Mouse (Mus musculus): ENCODE measurements around the gene C330007P06Rik. TPM values are rescaled to one million over a fixed set of nuclear protein-coding genes. Genes with fewer than 3 reads are reported as not detected.

The C330007P06Rik gene
- polyA plus RNA-seq, 1 experiment from 2014 or later, result 9.2 TPM

- DNase-seq (peak; percentile 88), ATAC-seq (peak; percentile 75)
- Histone ChIP-seq H3K27ac (ENCODE audit: low read depth) (peak overlapping the region; percentile 96), H3K4me2 (ENCODE audit: low read depth, low read length) (peak overlapping the region; percentile 71), H3K4me3 (ENCODE audit: low read depth, low read length) (peak overlapping the region; percentile 77), H3K27me3 (ENCODE audit: insufficient read depth, low read length) (no peaks in the 10 kb centered on the region), H3K9me3 (ENCODE audit: low read length) (no peaks in the 10 kb centered on the region), H3K4me1 (ENCODE audit: insufficient read depth) (no peaks in the 10 kb centered on the region), H3K9ac (replicated peaks) (peak overlapping the region; percentile 89), H3K36me3 (replicated peaks; ENCODE audit: insufficient read depth, low read length) (peaks cover 11% of the 10 kb centered on the region)
- WGBS (ENCODE audit: insufficient replicate concordance), result 19% methylated on average over 40 of the region's 41 CpGs
- TF ChIP-seq CTCF (IDR thresholded peaks at IDR 0.05; ENCODE audit: low read depth), result peak; percentile 87
- no peak for TF ChIP-seq EP300 (IDR thresholded peaks at IDR 0.05; ENCODE audit: low read depth)
These were observed 77.7 kb downstream of the C330007P06Rik start for GRCm38 (mm10) chrX:36796163-36796581.

DNA sequence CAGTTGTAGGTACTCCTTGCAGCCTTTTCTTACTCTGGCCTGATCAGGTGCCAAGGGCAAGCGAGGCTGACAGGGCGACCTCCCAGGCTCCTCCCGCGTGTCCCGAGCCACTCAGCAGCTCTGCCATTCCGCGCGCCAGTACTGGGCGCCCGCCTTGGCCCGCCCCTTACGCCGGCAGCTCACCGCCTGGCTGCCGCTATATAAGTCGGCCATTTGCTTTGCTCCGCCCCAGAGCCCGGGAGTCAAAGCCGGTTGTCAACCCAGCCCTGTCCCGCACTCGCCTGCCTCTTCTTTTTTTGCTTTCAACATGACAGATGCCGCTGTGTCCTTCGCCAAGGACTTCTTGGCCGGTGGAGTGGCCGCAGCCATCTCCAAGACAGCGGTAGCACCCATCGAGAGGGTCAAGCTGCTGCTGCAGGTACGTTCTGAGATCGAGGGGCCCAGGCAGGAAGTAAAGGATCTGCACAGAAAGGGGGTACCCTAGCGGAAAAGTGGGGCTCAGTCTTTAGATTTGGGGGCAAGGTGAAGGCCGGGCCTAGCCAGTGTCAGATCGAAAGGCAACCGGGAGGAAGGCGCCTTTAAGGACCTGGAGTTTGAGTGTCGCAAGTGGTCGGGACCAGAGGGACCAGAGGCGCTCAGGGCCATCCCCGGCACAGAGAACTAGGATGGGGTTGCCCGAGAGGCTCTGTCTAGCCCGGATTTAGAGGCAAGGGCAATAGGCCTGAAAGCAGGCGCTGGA is 78.3 kb downstream of the C330007P06Rik start, which contains the start of gene Slc25a5:
Slc25a5 (plus strand) TSS at position 228 of the 739 bp plus-strand sequence.
- Histone ChIP-seq H3K27me3 (ENCODE audit: insufficient read depth, low read length) (no peaks in the 10 kb centered on the region), H3K4me3 (ENCODE audit: low read depth, low read length) (peak within 1 kb of the TSS; percentile 77), H3K9me3 (ENCODE audit: low read length) (no peaks in the 10 kb centered on the region), H3K36me3 (replicated peaks; ENCODE audit: insufficient read depth, low read length) (peaks cover 11% of the 10 kb centered on the region), H3K9ac (replicated peaks) (peak within 1 kb of the TSS; percentile 89), H3K27ac (ENCODE audit: low read depth) (peak within 1 kb of the TSS; percentile 96), H3K4me2 (ENCODE audit: low read depth, low read length) (peak within 1 kb of the TSS; percentile 71), H3K4me1 (ENCODE audit: insufficient read depth) (no peaks in the 10 kb centered on the region)
- DNase-seq (peak; percentile 88), ATAC-seq (peak; percentile 89)
- WGBS (ENCODE audit: insufficient replicate concordance), result 22% methylated on average over 40 of the region's 41 CpGs
- no peak for TF ChIP-seq EP300 (IDR thresholded peaks at IDR 0.05; ENCODE audit: low read depth)
- no peak for TF ChIP-seq CTCF (IDR thresholded peaks at IDR 0.05; ENCODE audit: low read depth)

GRCm38 (mm10) chrX:36794571-36794970 is 79.3 kb downstream of the C330007P06Rik start:
- DNase-seq (no peak), ATAC-seq (no peak)
- Histone ChIP-seq H3K4me3 (ENCODE audit: low read depth, low read length) (no peak overlapping the region), H3K27ac (ENCODE audit: low read depth) (no peak overlapping the region), H3K4me2 (ENCODE audit: low read depth, low read length) (no peak overlapping the region), H3K27me3 (ENCODE audit: insufficient read depth, low read length) (no peaks in the 10 kb centered on the region), H3K9ac (replicated peaks) (no peak overlapping the region), H3K36me3 (replicated peaks; ENCODE audit: insufficient read depth, low read length) (peaks cover 11% of the 10 kb centered on the region), H3K4me1 (ENCODE audit: insufficient read depth) (no peaks in the 10 kb centered on the region), H3K9me3 (ENCODE audit: low read length) (no peaks in the 10 kb centered on the region)
- TF ChIP-seq EP300 (IDR thresholded peaks at IDR 0.05; ENCODE audit: low read depth) (no peak), CTCF (IDR thresholded peaks at IDR 0.05; ENCODE audit: low read depth) (no peak)
- WGBS (ENCODE audit: insufficient replicate concordance), result 72% methylated on average over 5 of the region's 5 CpGs

GRCm38 (mm10) chrX:36789360-36789759 is 84.6 kb downstream of the C330007P06Rik start:
- Histone ChIP-seq H3K36me3 (replicated peaks; ENCODE audit: insufficient read depth, low read length) (no peaks in the 10 kb centered on the region), H3K9ac (replicated peaks) (no peak overlapping the region), H3K9me3 (ENCODE audit: low read length) (no peaks in the 10 kb centered on the region), H3K27ac (ENCODE audit: low read depth) (no peak overlapping the region), H3K4me2 (ENCODE audit: low read depth, low read length) (no peak overlapping the region), H3K4me3 (ENCODE audit: low read depth, low read length) (no peak overlapping the region), H3K4me1 (ENCODE audit: insufficient read depth) (no peaks in the 10 kb centered on the region), H3K27me3 (ENCODE audit: insufficient read depth, low read length) (no peaks in the 10 kb centered on the region)
- WGBS (ENCODE audit: insufficient replicate concordance), result 56% methylated on average over 4 of the region's 4 CpGs
- ATAC-seq, result no peak
- DNase-seq, result no peak
- no peak for TF ChIP-seq EP300 (IDR thresholded peaks at IDR 0.05; ENCODE audit: low read depth)
- TF ChIP-seq CTCF (IDR thresholded peaks at IDR 0.05; ENCODE audit: low read depth), result no peak

DNA sequence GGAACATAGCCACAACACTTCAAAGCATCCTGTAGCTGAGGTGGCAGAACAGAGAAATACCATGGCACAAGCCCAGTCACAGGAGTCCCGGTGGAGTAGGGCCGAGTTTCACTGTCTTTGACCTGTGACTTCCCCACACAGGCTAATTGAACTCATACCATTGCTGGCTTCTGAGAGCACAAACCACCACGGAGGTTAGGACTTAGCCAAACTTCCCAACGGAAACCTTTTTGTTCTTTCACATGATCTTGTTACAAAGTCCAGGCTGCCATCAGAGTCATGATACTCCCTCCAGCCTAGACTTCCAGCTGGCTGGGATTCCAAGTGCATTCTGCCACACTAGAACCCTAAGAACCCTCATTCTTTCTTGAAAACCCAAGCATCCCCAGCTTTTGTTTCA is 96.2 kb downstream of the C330007P06Rik start:
- 76% methylated on average over 4 of the region's 4 CpGs for WGBS (ENCODE audit: insufficient replicate concordance)
- Histone ChIP-seq H3K27me3 (ENCODE audit: insufficient read depth, low read length) (no peaks in the 10 kb centered on the region), H3K27ac (ENCODE audit: low read depth) (no peak overlapping the region), H3K4me2 (ENCODE audit: low read depth, low read length) (no peak overlapping the region), H3K4me3 (ENCODE audit: low read depth, low read length) (no peak overlapping the region), H3K9ac (replicated peaks) (no peak overlapping the region), H3K9me3 (ENCODE audit: low read length) (no peaks in the 10 kb centered on the region), H3K36me3 (replicated peaks; ENCODE audit: insufficient read depth, low read length) (no peaks in the 10 kb centered on the region), H3K4me1 (ENCODE audit: insufficient read depth) (no peaks in the 10 kb centered on the region)
- no peak for TF ChIP-seq CTCF (IDR thresholded peaks at IDR 0.05; ENCODE audit: low read depth)
- no peak for TF ChIP-seq EP300 (IDR thresholded peaks at IDR 0.05; ENCODE audit: low read depth)
- ATAC-seq (no peak), DNase-seq (no peak)

- WGBS (ENCODE audit: insufficient replicate concordance), result 81% methylated on average over 5 of the region's 5 CpGs
- no peak for DNase-seq
- Histone ChIP-seq H3K36me3 (replicated peaks; ENCODE audit: insufficient read depth, low read length) (no peaks in the 10 kb centered on the region), H3K9ac (replicated peaks) (no peak overlapping the region), H3K4me1 (ENCODE audit: insufficient read depth) (no peaks in the 10 kb centered on the region), H3K9me3 (ENCODE audit: low read length) (no peaks in the 10 kb centered on the region), H3K27me3 (ENCODE audit: insufficient read depth, low read length) (no peaks in the 10 kb centered on the region), H3K4me2 (ENCODE audit: low read depth, low read length) (no peak overlapping the region), H3K27ac (ENCODE audit: low read depth) (no peak overlapping the region), H3K4me3 (ENCODE audit: low read depth, low read length) (no peak overlapping the region)
- TF ChIP-seq CTCF (IDR thresholded peaks at IDR 0.05; ENCODE audit: low read depth), result no peak
- no peak for TF ChIP-seq EP300 (IDR thresholded peaks at IDR 0.05; ENCODE audit: low read depth)
- ATAC-seq, result no peak
These were observed 98.4 kb downstream of the C330007P06Rik start for GRCm38 (mm10) chrX:36775520-36775919.

Other genes starting within 250 kb of the C330007P06Rik start
- gene Akap17b, start 228.7 kb downstream of the C330007P06Rik start, polyA plus RNA-seq (2015; fragmentation: Nextera tagmentation; extraction: Ambion mirVana), result 0.51 and 0.75 TPM in 2 replicates
- gene Slc25a43, start 130.5 kb downstream of the C330007P06Rik start, polyA plus RNA-seq (2015; fragmentation: Nextera tagmentation; extraction: Ambion mirVana), result 0.41 and 0.69 TPM in 2 replicates
- 703 and 719 TPM in 2 replicates for gene Slc25a5, start 78.5 kb downstream of the C330007P06Rik start, polyA plus RNA-seq (2015; fragmentation: Nextera tagmentation; extraction: Ambion mirVana)
- gene Ube2a, start 211 bp downstream of the C330007P06Rik start, polyA plus RNA-seq (2015; fragmentation: Nextera tagmentation; extraction: Ambion mirVana), result 92.5 and 94.9 TPM in 2 replicates
- gene Nkrf, start 28.8 kb upstream of the C330007P06Rik start, polyA plus RNA-seq (2015; fragmentation: Nextera tagmentation; extraction: Ambion mirVana), result 0.69 and 0.75 TPM in 2 replicates
- 3.4 TPM in 2 replicates for gene Sept6, start 117.7 kb upstream of the C330007P06Rik start, polyA plus RNA-seq (2015; fragmentation: Nextera tagmentation; extraction: Ambion mirVana)
- gene Sowahd, start 174.7 kb upstream of the C330007P06Rik start, polyA plus RNA-seq (2015; fragmentation: Nextera tagmentation; extraction: Ambion mirVana), result 0.11 TPM in 1 of 2 replicates, not detected in the other
- gene Rpl39, start 211.3 kb upstream of the C330007P06Rik start, polyA plus RNA-seq (2015; fragmentation: Nextera tagmentation; extraction: Ambion mirVana), result 364 and 376 TPM in 2 replicates
- gene Upf3b, start 236.2 kb upstream of the C330007P06Rik start, polyA plus RNA-seq (2015; fragmentation: Nextera tagmentation; extraction: Ambion mirVana), result 8.3 and 8.5 TPM in 2 replicates

Measured in liver, postnatal 0 days (tissue).